Mouse (Mus musculus): ENCODE results near the gene Ranbp9. TPM values are rescaled to one million over a fixed set of nuclear protein-coding genes. Genes with fewer than 3 reads are reported as not detected.

Gene Ranbp9
- polyA plus RNA-seq, 1 experiment from 2014 or later: 15.3 TPM

DNA sequence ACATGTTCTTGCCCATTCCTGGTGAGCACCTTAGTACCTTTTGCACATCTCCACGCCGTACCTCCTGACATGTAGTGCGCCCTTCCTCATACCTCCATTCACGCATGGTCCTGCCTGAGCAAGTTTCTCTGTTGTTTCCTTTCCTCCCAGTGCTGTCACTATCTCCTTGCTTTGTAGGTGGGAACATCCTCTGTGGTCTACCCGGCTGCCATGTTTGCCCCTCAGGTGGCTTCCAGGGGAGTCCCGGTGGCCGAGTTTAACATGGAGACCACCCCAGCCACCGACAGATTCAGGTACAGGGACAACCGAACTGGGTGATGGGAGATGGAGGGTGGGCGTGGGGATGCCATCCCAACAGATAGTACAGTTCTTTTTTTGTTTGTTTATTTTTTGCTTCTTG lies 95.8 kb downstream of the Ranbp9 start:
- Histone ChIP-seq H3K4me2 (ENCODE audit: low read depth, low read length, severe bottlenecking) (no peak overlapping the region), H3K27me3 (ENCODE audit: control insufficient read depth, insufficient read depth, low read length) (no peaks in the 10 kb centered on the region), H3K9me3 (ENCODE audit: control insufficient read depth, low read length) (no peaks in the 10 kb centered on the region), H3K36me3 (ENCODE audit: control insufficient read depth, insufficient read depth, low read length) (no peaks in the 10 kb centered on the region), H3K4me1 (replicated peaks; ENCODE audit: control insufficient read depth, insufficient read depth, low read length) (no peaks in the 10 kb centered on the region), H3K4me3 (ENCODE audit: low read depth, low read length) (no peak overlapping the region), H3K9ac (ENCODE audit: low read length) (no peak overlapping the region), H3K27ac (ENCODE audit: low read depth, low read length) (no peak overlapping the region)
- no peak for ATAC-seq (replicated peaks; ENCODE audit: low FRiP score)
- 98% methylated on average over 10 of the region's 10 CpGs for WGBS
- no peak for DNase-seq (ENCODE audit: low spot score)

- Histone ChIP-seq H3K36me3 (ENCODE audit: control insufficient read depth, insufficient read depth, low read length) (no peaks in the 10 kb centered on the region; the same call in none of the 2 replicates), H3K4me1 (replicated peaks; ENCODE audit: control insufficient read depth, insufficient read depth, low read length) (no peaks in the 10 kb centered on the region), H3K9me3 (ENCODE audit: control insufficient read depth, low read length) (no peaks in the 10 kb centered on the region), H3K4me2 (ENCODE audit: low read depth, low read length, severe bottlenecking) (no peak overlapping the region), H3K27me3 (ENCODE audit: control insufficient read depth, insufficient read depth, low read length) (no peaks in the 10 kb centered on the region), H3K27ac (ENCODE audit: low read depth, low read length) (no peak overlapping the region), H3K9ac (ENCODE audit: low read length) (no peak overlapping the region), H3K4me3 (ENCODE audit: low read depth, low read length) (no peak overlapping the region)
- DNase-seq (ENCODE audit: low spot score) (no peak), ATAC-seq (replicated peaks; ENCODE audit: low FRiP score) (no peak)
- 87% methylated on average over 3 of the region's 3 CpGs for WGBS
Measured at GRCm38 (mm10) chr13:43379989-43380388, 101.1 kb downstream of the Ranbp9 start.

GRCm38 (mm10) chr13:43374918-43375432 lies 106.1 kb downstream of the Ranbp9 start:
- Histone ChIP-seq H3K4me1 (replicated peaks; ENCODE audit: control insufficient read depth, insufficient read depth, low read length) (no peaks in the 10 kb centered on the region), H3K27me3 (ENCODE audit: control insufficient read depth, insufficient read depth, low read length) (no peaks in the 10 kb centered on the region), H3K9me3 (ENCODE audit: control insufficient read depth, low read length) (no peaks in the 10 kb centered on the region), H3K4me3 (ENCODE audit: low read depth, low read length) (no peak overlapping the region), H3K9ac (ENCODE audit: low read length) (no peak overlapping the region), H3K4me2 (ENCODE audit: low read depth, low read length, severe bottlenecking) (no peak overlapping the region), H3K27ac (ENCODE audit: low read depth, low read length) (no peak overlapping the region), H3K36me3 (ENCODE audit: control insufficient read depth, insufficient read depth, low read length) (peaks cover 10% of the 10 kb centered on the region)
- no peak for ATAC-seq (replicated peaks; ENCODE audit: low FRiP score)
- 76% methylated on average over 2 of the region's 2 CpGs for WGBS
- no peak for DNase-seq (ENCODE audit: low spot score)

DNA sequence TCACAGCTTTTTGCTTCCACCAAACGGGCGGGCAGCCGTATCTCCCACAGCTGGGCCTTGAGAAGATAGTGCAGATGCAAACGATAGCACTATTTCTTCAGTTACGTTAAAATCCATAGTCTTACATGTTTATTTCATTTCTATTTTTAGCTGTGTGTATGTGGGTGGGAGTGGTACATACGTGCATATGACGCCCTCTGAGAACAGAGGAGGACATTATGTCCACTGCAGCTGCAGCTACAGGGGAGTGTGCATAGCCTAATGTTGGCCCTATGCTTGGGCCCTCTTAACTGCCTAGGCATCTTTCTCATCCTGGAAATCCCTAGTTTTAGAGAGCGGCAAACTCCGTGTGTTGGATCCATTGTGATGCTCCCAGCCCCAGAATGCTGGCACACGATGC lies 106.9 kb downstream of the Ranbp9 start:
- DNase-seq (ENCODE audit: low spot score): no peak
- Histone ChIP-seq H3K4me2 (ENCODE audit: low read depth, low read length, severe bottlenecking) (no peak overlapping the region), H3K4me1 (replicated peaks; ENCODE audit: control insufficient read depth, insufficient read depth, low read length) (no peaks in the 10 kb centered on the region), H3K9ac (ENCODE audit: low read length) (no peak overlapping the region), H3K9me3 (ENCODE audit: control insufficient read depth, low read length) (no peaks in the 10 kb centered on the region), H3K4me3 (ENCODE audit: low read depth, low read length) (no peak overlapping the region), H3K27me3 (ENCODE audit: control insufficient read depth, insufficient read depth, low read length) (no peaks in the 10 kb centered on the region), H3K27ac (ENCODE audit: low read depth, low read length) (no peak overlapping the region), H3K36me3 (ENCODE audit: control insufficient read depth, insufficient read depth, low read length) (peaks cover 10% of the 10 kb centered on the region)
- ATAC-seq (replicated peaks; ENCODE audit: low FRiP score): no peak
- 86% methylated on average over 10 of the region's 10 CpGs for WGBS

GRCm38 (mm10) chr13:43372892-43373291 lies 108.2 kb downstream of the Ranbp9 start:
- no peak for DNase-seq (ENCODE audit: low spot score)
- no peak for ATAC-seq (replicated peaks; ENCODE audit: low FRiP score)
- Histone ChIP-seq H3K9ac (ENCODE audit: low read length) (no peak overlapping the region), H3K9me3 (ENCODE audit: control insufficient read depth, low read length) (no peaks in the 10 kb centered on the region), H3K4me2 (ENCODE audit: low read depth, low read length, severe bottlenecking) (no peak overlapping the region), H3K4me1 (replicated peaks; ENCODE audit: control insufficient read depth, insufficient read depth, low read length) (no peaks in the 10 kb centered on the region), H3K27me3 (ENCODE audit: control insufficient read depth, insufficient read depth, low read length) (no peaks in the 10 kb centered on the region), H3K36me3 (ENCODE audit: control insufficient read depth, insufficient read depth, low read length) (peaks cover 10% of the 10 kb centered on the region), H3K4me3 (ENCODE audit: low read depth, low read length) (no peak overlapping the region), H3K27ac (ENCODE audit: low read depth, low read length) (no peak overlapping the region)
- 88% methylated on average over 1 of the region's 1 CpGs for WGBS

DNA sequence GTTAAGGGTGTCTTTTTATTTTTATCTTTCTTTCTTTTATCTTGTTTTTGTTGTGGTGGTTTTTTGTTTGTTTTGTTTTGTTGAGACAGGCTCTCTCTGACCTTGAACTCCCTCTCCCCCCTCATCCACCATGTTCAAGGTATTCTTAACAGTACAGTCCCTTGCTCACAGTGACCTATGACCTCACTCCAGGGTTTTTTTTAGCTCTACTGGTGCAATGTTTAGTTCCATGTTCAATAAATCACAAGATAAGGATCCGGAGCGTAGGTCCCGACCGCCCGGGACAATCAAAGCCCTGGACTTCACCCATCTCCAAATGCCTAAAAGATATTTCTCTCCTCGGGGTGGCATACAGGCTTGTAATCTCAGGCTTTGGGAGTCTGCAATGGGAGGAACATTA lies 111.0 kb downstream of the Ranbp9 start:
- Histone ChIP-seq H3K4me1 (replicated peaks; ENCODE audit: control insufficient read depth, insufficient read depth, low read length) (0 out of 2 replicates have a peak, but pooled peaks cover 3% of the 10 kb centered on the region), H3K27ac (ENCODE audit: low read depth, low read length) (no peak overlapping the region), H3K36me3 (ENCODE audit: control insufficient read depth, insufficient read depth, low read length) (peaks cover 10% of the 10 kb centered on the region), H3K4me3 (ENCODE audit: low read depth, low read length) (no peak overlapping the region), H3K9ac (ENCODE audit: low read length) (no peak overlapping the region), H3K9me3 (ENCODE audit: control insufficient read depth, low read length) (no peaks in the 10 kb centered on the region), H3K27me3 (ENCODE audit: control insufficient read depth, insufficient read depth, low read length) (no peaks in the 10 kb centered on the region), H3K4me2 (ENCODE audit: low read depth, low read length, severe bottlenecking) (no peak overlapping the region)
- no peak for DNase-seq (ENCODE audit: low spot score)
- WGBS: 94% methylated on average over 6 of the region's 6 CpGs
- ATAC-seq (replicated peaks; ENCODE audit: low FRiP score): no peak

GRCm38 (mm10) chr13:43365825-43366184 lies 115.3 kb downstream of the Ranbp9 start:
- no peak for DNase-seq (ENCODE audit: low spot score)
- H3K4me2 ChIP-seq (ENCODE audit: low read depth, low read length, severe bottlenecking): peak overlapping the region; percentile 80
- WGBS: 8% methylated on average over 11 of the region's 11 CpGs
- H3K9me3 ChIP-seq (ENCODE audit: control insufficient read depth, low read length): no peaks in the 10 kb centered on the region
- no peaks in the 10 kb centered on the region for H3K27me3 ChIP-seq (ENCODE audit: control insufficient read depth, insufficient read depth, low read length)
- no peaks in the 10 kb centered on the region for H3K36me3 ChIP-seq (ENCODE audit: control insufficient read depth, insufficient read depth, low read length)
- H3K27ac ChIP-seq (ENCODE audit: low read depth, low read length): peak overlapping the region; percentile 57; the same call in 1 of the 2 replicates
- H3K9ac ChIP-seq (ENCODE audit: low read length): peak overlapping the region; percentile 79
- H3K4me3 ChIP-seq (ENCODE audit: low read depth, low read length): peak overlapping the region; percentile 56
- H3K4me1 ChIP-seq (replicated peaks; ENCODE audit: control insufficient read depth, insufficient read depth, low read length): peaks cover 5% of the 10 kb centered on the region; the same call in 1 of the 2 replicates
- peak; percentile 44 for ATAC-seq (replicated peaks; ENCODE audit: low FRiP score)

GRCm38 (mm10) chr13:43364985-43365824 lies 115.9 kb downstream of the Ranbp9 start, which contains the start of gene Sirt5:
TSS of gene Sirt5 (plus strand) at chr13:43365496.
- DNase-seq (ENCODE audit: low spot score) (peak; percentile 97), ATAC-seq (replicated peaks; ENCODE audit: low FRiP score) (peak; percentile 97)
- Histone ChIP-seq H3K4me2 (ENCODE audit: low read depth, low read length, severe bottlenecking) (peak within 1 kb of the TSS; percentile 80), H3K36me3 (ENCODE audit: control insufficient read depth, insufficient read depth, low read length) (no peaks in the 10 kb centered on the region), H3K9ac (ENCODE audit: low read length) (peak within 1 kb of the TSS; percentile 79), H3K4me3 (ENCODE audit: low read depth, low read length) (peak within 1 kb of the TSS; percentile 56), H3K9me3 (ENCODE audit: control insufficient read depth, low read length) (no peaks in the 10 kb centered on the region), H3K4me1 (replicated peaks; ENCODE audit: control insufficient read depth, insufficient read depth, low read length) (peaks cover 5% of the 10 kb centered on the region; the same call in 1 of the 2 replicates), H3K27me3 (ENCODE audit: control insufficient read depth, insufficient read depth, low read length) (no peaks in the 10 kb centered on the region), H3K27ac (ENCODE audit: low read depth, low read length) (peak within 1 kb of the TSS; percentile 57; the same call in 1 of the 2 replicates)
- 15% methylated on average over 42 of the region's 42 CpGs for WGBS
